Mouse (Mus musculus) megakaryocyte, embryonic 14.5 days (primary cell): Measurements from ENCODE around the gene Tas1r1. TPM values are rescaled to one million over a fixed set of nuclear protein-coding genes. Genes with fewer than 3 reads are reported as not detected.

Source experiments
- H3K27me3 ChIP-seq: replicated peaks from 2 replicates; pipeline ENCODE3; 2012; ENCODE audit warnings: inconsistent platforms
- H3K36me3 ChIP-seq: replicated peaks from 2 replicates; pipeline ENCODE3; 2012; ENCODE audit warnings: low read length, inconsistent platforms, mixed read lengths
- H3K4me1 ChIP-seq: 2 replicates; pipeline ENCODE4 v1.6.1; 2012; ENCODE audit warnings: inconsistent platforms
- H3K4me3 ChIP-seq: replicated peaks from 2 replicates; pipeline ENCODE3; 2012; ENCODE audit warnings: moderate library complexity, mild to moderate bottlenecking, inconsistent platforms
- H3K9me3 ChIP-seq: 2 replicates; pipeline ENCODE4 v1.6.1; 2012; ENCODE audit warnings: inconsistent platforms
- FLI1 ChIP-seq: IDR thresholded peaks from 2 replicates; pipeline ENCODE4 v1.6.1; 2012; ENCODE audit warnings: low read length, inconsistent platforms, mixed read lengths
- GATA1 ChIP-seq: IDR thresholded peaks from 3 replicates; pipeline ENCODE4 v1.6.1; 2012; ENCODE audit warnings: mixed read lengths, low read length, inconsistent platforms, borderline replicate concordance
- polyA plus RNA-seq: library from polyadenylated mRNA; stranded (reverse); fragments of >175 nt; gene quantifications from 2 replicates; pipeline ENCODE4 v1.2.3, GENCODE M21; 2012; ENCODE audit warnings: low replicate concordance; ENCODE audit not compliant: insufficient read depth

The Tas1r1 gene
- polyA plus RNA-seq, 1 experiment: 0.34 TPM

DNA sequence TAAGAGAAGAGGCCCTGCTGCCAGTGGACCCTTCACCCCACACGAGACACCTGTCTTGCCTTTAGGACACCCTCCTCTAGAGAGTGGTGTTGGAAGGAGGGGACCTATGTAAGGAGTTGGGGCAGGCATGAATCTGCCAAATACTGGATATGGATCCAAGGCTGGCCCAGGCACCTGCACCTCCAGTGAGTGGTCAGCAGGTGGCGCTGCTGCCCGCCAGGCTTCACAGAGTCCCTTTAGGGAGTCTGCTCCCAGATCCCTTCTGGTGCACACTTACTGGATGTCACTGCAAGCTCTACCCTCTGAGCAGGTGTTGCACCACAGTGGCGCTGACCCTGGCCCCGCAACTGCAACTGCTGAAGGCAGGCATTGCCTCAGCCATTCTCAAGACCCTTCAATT, 57.0 kb downstream of the Tas1r1 start:
- no peaks in the 10 kb centered on the region for H3K27me3 ChIP-seq
- H3K4me3 ChIP-seq: no peak overlapping the region
- peaks cover 91% of the 10 kb centered on the region for H3K36me3 ChIP-seq

DNA sequence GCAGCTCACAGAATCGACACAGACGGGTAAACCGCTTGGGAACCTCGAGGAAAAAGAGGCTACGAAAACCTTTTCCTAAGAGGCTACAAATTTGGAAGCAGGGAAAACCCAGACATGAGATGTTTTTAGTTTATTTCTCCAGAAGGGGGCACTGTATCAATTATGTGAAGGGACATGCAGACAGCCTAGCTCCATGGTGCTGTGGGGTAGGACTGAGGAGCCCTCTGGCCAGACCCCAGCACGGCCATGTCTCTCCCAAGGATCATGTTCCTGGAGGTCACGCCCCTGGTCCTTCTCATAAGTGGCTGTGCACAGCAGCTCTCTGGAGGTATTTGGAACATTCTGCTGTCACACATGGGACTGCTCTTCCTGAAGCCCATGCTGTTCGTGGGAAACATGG, 57.7 kb downstream of the Tas1r1 start:
- TF ChIP-seq GATA1 (no peak), FLI1 (no peak)
- no peak overlapping the region for H3K4me3 ChIP-seq
- H3K36me3 ChIP-seq: peaks cover 90% of the 10 kb centered on the region
- H3K4me1 ChIP-seq: peaks cover 27% of the 10 kb centered on the region
- H3K27me3 ChIP-seq: no peaks in the 10 kb centered on the region
- H3K9me3 ChIP-seq: no peaks in the 10 kb centered on the region

More for the DNA sequence above, 57.0 kb downstream of the Tas1r1 start:
- no peaks in the 10 kb centered on the region for H3K9me3 ChIP-seq
- H3K4me1 ChIP-seq: peaks cover 34% of the 10 kb centered on the region
- no peak for TF ChIP-seq GATA1
- TF ChIP-seq FLI1: no peak

Other genes starting within 250 kb of the Tas1r1 start
- 3.2 and 13.4 TPM in 2 replicates for gene Camta1, start 176.7 kb downstream of the Tas1r1 start, polyA plus RNA-seq
- gene Dnajc11, start 104.9 kb downstream of the Tas1r1 start, polyA plus RNA-seq: 22.6 and 28.7 TPM in 2 replicates
- 27.3 and 48.0 TPM in 2 replicates for gene Thap3, start 49.6 kb downstream of the Tas1r1 start, polyA plus RNA-seq
- gene Phf13, start 42.3 kb downstream of the Tas1r1 start, polyA plus RNA-seq: 3.9 and 7.9 TPM in 2 replicates
- 4.4 and 7.1 TPM in 2 replicates for gene Klhl21, start 29.8 kb downstream of the Tas1r1 start, polyA plus RNA-seq
- 3.8 and 4.3 TPM in 2 replicates for gene Zbtb48, start 10.9 kb downstream of the Tas1r1 start, polyA plus RNA-seq
- 7.7 and 25.0 TPM in 2 replicates for gene Nol9, start 753 bp upstream of the Tas1r1 start, polyA plus RNA-seq
- 3.6 and 5.5 TPM in 2 replicates for gene Plekhg5, start 33.9 kb upstream of the Tas1r1 start, polyA plus RNA-seq
- 0.56 TPM in 1 of 2 replicates, not detected in the other for gene Tnfrsf25, start 77.4 kb upstream of the Tas1r1 start, polyA plus RNA-seq
- gene Espn, start 113.8 kb upstream of the Tas1r1 start, polyA plus RNA-seq: 9.3 and 14.4 TPM in 2 replicates
- not detected in 2 replicates for gene Hes2, start 120.3 kb upstream of the Tas1r1 start, polyA plus RNA-seq
- gene Acot7, start 139.6 kb upstream of the Tas1r1 start, polyA plus RNA-seq: 103 and 107 TPM in 2 replicates
- 0.11 TPM in 1 of 2 replicates, not detected in the other for gene Gpr153, start 235.7 kb upstream of the Tas1r1 start, polyA plus RNA-seq